Mouse (Mus musculus) inflammation-experienced regulatory T-cells, adult 6 months (primary cell): ENCODE results near the gene Srpk2. TPM values are rescaled to one million over a fixed set of nuclear protein-coding genes. Genes with fewer than 3 reads are reported as not detected.
"Not testable (repeated sequence)": the region's sequence is repeated elsewhere in the genome, so short reads cannot be mapped to it uniquely, and the experiment has no call there.

Experiments
- ATAC-seq: one replicate; pipeline ENCODE4 v1.8.0; 2017
- polyA plus RNA-seq, 3 experiments: library from polyadenylated mRNA; unstranded; fragments of 100-300 nt; shearing (Covaris generic); gene quantifications; one replicate each; pipeline ENCODE4 v1.2.1; 2017

Srpk2 gene
- polyA plus RNA-seq, 3 experiments from 2014 or later: 71.5 to 98.3 (median 72.5) TPM

- no peak for ATAC-seq
Observed at GRCm38 (mm10) chr5:23672136-23672535, 12.3 kb downstream of the Srpk2 start.

DNA sequence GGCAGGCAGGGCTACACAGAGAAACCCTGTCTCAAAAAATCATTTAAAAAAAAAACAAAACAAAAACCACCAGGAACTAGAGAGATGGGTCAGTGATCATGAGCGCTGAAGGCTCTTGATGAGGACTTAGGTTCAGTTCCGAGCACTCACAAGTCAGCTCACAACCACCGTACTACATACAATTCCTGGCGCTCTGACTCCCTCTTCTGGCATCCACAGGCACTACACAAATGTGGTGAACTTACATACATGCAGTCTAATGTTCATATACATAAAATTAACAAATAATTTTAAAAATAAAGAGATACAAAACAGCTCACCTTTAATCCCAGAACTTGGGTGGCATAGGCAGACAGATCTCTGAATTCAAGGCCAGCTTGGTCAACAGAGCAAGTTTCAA, 13.5 kb downstream of the Srpk2 start:
- ATAC-seq: no peak

DNA sequence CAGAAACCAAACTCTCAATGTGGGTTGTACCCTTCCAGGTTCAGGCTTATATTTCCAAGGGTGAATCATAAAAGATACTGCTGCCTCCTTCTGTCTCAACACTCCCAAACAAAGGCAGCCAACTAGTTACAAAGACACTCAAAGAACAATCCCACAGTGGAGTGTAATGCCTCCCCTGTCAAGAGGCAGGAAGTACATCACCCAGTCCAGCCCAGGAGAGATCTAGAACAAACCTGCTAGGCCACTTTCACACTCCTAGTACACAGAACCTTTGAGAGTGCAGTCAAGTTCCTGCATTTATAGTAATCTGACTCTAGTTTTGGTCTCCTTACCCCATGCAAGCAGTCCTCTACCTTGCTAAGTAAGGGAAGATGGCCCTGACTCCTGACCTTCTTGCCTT, 18.5 kb downstream of the Srpk2 start:
- no peak for ATAC-seq

GRCm38 (mm10) chr5:23661191-23661590, 23.2 kb downstream of the Srpk2 start:
- ATAC-seq: no peak

DNA sequence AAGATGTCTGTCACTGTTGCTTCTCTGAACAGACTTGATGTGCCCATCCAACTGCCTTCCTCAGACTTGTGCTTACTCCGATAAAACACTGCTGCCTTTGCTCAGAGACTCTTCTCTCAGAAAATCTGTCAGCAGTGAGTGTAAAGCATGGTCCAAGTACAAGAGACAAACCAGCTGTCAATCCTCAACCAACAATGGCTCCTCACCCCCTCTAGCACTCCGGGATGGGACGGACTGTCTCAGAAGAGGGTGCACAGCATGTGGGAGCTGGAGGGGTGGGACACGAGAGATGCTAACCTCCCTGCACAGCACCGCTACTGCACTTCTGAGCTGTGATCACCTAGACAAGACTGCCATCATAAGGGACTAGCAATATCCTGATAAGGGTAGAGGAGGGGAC, 26.4 kb downstream of the Srpk2 start:
- ATAC-seq: no peak

DNA sequence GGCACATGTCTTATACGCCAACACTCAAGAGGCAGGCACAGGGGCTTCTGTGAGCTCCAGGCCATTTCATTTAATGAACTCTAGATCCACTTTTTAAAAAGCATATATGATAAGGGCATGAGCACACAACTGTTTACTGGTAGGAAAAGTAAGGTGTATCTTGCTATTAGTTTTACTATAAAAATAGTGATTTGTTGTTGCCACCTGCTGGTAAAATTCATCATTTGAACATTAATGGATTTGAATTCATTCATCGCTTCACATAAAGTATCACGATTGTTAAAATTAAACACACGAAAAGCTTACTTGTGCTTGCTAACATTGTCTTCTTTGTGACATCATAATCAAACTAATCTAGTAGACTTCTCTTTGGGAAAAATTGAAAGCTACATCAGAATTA, 27.8 kb downstream of the Srpk2 start:
- ATAC-seq: no peak

DNA sequence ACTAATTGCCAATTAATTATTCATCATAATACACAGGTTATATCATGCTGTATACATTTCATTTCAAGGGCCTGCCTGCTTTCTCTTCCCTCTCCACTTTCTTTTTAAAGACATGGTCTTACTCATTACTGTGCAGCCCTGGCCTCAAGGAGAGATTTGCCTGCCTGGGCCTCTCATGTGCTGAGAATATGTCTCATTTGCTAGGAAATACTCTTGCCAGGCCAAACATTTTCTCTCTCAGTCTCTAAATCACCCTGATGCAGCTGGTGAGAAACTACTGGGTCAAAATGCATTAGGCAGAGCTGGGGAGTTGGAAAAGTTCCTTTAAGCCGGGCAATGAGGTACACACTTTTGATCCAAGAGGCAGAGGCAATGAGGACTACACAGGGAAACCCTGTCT, 29.4 kb downstream of the Srpk2 start:
- ATAC-seq: no peak

DNA sequence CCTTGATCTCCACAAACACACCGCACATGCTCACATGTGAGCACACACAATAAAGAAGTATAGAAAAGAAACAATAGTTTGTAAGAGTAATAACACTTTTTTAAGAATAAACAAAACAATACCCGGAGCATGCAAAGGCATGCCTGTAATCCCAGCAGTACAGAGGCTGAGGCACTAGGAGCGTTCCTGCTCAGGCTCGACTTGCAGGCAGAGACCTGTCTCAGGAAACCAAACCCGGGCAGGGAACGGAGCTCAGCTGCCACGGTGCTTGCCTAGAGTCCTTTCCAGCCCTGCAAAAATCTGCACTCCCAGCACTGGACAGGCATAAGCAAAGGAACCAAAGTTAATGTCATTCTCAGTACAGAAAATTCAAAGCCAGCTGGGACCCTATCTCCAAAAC, 32.1 kb downstream of the Srpk2 start:
- no peak for ATAC-seq

DNA sequence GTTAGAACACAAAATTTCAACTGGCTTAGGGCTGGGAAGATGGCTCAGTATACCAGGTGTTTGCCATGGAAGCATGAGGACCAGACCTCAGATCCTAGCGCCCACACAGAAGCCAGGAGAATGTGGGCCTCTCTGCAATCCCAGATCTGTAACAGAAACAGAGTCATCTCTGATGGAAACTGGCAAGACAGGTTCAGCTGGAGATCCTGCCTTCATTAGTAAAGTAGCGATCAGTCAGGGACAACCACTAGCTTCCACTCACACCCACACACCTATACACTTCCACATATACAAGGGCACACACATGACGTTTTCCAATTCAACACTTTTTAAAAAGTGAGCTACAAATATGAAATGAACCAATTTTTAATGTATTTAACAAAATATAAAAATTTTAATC, 32.6 kb downstream of the Srpk2 start:
- ATAC-seq: no peak

DNA sequence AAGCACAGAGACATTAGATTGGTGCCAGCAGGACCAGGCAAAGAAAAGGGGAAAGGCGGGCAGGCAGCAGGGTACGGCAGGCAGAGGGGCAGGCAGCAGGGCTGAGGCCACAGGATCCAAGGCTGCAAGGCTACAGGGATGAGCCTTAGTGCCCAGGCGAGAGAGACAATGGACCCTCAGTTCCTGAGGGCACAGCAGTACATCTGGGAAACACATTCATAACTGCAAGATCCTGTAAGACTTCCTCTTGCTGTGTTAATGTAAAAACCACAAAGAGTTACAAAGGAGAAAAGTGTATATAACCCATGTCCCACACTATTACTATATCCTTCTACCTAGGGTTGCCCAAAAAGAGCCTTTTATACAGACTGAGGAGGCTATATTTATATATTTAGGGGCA, 33.9 kb downstream of the Srpk2 start:
- ATAC-seq: no peak

DNA sequence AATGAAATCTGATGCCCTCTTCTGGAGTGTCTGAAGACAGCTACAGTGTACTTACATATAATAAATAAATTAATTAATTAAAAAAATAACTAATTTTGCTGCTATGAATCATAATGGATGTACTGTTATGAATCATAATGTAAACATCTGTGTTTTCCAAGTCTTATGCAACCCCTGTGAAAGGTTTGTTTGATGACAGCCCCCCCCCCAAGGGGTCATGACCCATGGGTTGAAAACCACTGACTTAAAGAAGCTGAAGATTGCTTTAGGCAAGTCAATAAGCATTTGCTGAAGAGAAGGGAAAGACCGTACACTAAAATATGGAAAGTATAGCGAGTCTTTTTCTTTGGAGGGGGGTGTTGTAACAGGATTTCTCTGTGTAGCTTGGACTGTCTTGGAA, 35.2 kb downstream of the Srpk2 start:
- ATAC-seq: no peak

DNA sequence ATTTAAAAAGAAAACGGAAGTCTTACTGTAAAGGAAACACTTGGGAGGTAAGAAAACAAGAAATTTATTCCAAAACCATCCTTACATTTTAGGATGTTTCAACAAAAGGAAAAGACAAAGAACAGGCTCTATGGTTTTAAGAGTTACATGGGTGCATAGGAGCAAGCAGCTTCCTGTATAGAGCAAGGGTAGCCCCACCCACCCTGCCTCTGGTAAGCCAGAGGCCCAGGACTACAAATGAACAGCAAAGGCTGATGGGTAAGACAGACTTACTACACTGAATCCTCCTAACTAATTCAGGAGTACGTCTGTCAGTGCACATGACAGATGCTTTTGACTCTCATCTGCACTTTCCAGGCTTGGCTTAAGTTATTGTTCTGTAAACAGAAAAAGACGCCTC, 38.7 kb downstream of the Srpk2 start:
- ATAC-seq: no peak

- not testable (repeated sequence) for ATAC-seq
Observed at GRCm38 (mm10) chr5:23639193-23639592, 45.2 kb downstream of the Srpk2 start.

DNA sequence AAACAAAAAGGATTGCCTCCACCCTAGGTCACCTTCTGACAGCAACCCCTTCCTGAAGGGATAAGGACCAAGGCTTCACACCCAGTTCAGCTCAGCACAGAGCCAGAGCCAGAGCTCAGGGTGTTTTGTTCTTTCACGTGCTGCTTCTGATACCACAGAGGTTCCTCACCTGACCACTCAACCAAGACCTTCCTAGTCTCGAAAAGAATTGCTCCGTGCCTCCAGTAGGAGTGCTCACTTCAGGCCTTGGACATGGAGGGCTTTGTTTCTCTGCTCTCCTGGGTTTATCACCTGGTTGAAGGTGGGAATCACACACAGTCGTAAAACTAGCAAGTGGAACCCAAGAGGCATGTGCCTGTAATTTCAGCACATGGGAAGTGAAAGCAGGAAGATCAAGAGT, 46.4 kb downstream of the Srpk2 start:
- ATAC-seq: no peak

DNA sequence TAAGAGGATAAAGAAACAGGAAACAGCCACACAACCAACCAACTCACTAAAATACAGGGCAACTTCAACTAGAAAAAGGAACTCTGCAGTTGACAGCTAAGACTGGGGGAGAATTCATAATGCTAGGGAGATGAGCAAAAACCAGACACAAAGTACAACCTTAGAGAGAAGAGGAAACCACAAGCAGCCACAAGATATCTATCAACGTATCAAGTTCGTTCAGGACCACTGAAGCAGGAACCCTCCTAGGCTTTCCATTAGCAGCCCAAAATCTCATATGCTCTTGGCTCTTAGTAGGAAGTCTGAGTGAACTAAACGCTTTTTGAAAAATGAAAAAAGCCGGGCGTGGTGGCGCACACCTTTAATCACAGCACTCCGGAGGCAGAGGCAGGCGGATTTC, 47.1 kb downstream of the Srpk2 start:
- ATAC-seq: peak; percentile 96

- no peak for ATAC-seq
Observed at GRCm38 (mm10) chr5:23631490-23631889, 52.9 kb downstream of the Srpk2 start.

DNA sequence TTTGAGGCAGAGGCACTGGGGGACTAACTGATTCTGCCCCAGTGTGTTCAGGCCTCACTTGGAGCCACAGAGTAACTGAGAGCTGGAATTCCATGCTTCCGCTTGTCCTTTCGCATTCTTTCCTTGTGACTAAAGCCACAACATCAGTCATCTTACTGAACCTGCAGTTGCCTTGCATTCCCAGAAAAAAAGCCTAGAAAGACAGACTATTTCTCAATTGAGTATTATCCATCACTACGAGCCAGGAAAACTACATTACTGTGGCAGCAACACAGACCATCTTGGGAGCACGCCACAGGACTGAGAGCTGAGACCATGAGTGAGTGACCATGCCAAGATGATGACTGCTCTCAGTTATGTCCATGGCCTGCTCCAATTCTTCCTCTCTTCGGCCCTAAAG, 57.2 kb downstream of the Srpk2 start:
- ATAC-seq: no peak

DNA sequence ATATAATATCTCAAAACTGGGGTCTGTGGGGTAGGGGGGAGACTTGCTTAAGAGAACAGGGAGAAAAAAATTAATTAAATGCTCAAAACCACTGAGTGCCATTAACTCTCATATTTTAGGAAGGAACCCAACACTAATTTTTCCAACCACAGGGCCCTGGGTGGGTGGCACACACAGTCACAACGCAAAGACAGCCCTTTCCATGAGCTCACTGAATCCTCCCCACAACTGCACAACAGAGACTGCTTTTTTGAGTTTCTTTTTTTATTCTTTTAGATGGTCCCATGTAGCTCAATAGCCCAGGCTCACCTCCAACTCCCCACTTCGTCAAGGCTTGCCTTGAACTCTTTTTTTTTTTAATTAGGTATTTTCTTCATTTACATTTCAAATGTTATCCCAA, 58.2 kb downstream of the Srpk2 start:
- ATAC-seq: peak; percentile 50

GRCm38 (mm10) chr5:23620621-23621020, 63.8 kb downstream of the Srpk2 start:
- ATAC-seq: peak; percentile 29

DNA sequence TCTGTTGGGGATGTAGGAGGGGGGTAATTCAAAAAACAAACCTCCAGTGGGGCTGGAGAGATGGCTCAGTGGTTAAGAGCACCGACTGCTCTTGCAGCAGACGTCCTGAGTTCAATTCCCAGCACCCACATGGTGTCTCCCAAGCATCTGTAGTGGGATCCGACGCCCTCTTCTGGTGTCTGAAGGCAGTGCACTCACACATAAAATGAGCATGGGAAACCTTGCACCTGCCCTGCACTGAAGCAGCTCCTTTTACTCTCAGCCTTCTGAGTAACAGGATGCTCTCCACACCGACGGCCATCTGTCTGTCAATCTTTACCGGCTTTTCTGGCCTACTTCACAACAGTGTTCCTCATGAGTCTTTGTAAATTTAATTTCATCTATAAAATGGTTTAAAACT, 65.8 kb downstream of the Srpk2 start:
- no peak for ATAC-seq

- peak; percentile 26 for ATAC-seq
Observed at GRCm38 (mm10) chr5:23617104-23617415, 67.4 kb downstream of the Srpk2 start.

- ATAC-seq: peak; percentile 80
Observed at GRCm38 (mm10) chr5:23616270-23617103, 67.9 kb downstream of the Srpk2 start.

- peak; percentile 4 for ATAC-seq
Observed at GRCm38 (mm10) chr5:23615586-23616269, 68.7 kb downstream of the Srpk2 start.

DNA sequence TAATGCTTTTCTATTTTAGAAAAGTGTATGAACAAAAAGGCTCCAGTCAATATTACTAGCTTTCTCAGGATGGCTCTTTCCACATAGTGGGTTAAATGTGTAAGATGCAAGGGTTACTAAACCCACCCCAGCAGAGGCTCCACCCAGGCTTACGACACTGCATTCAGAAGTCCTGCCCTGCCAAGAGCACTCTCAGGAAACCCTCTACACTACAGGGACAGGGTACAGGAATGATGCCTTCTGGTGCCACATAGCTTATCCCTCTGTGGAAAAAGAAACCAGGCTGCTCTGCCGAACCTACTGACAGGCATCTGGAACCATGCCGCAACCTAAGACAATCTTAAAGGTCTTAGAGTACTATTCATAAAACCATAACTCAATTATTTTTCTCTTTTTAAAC, 71.6 kb downstream of the Srpk2 start:
- ATAC-seq: no peak
